Mouse (Mus musculus): ENCODE data around the gene Brms1.

- no peak for TF ChIP-seq CTCF (IDR thresholded peaks at IDR 0.05; ENCODE audit: low read depth)
- no peak for TF ChIP-seq EP300 (IDR thresholded peaks at IDR 0.05; ENCODE audit: low read depth)
Observed at GRCm38 (mm10) chr19:5073518-5073917, 32.4 kb downstream of the Brms1 start.

Data from heart, postnatal 0 days (tissue).